Mouse (Mus musculus): ENCODE measurements around the gene Glt1d1. TPM values are rescaled to one million over a fixed set of nuclear protein-coding genes. Genes with fewer than 3 reads are reported as not detected.

Glt1d1 gene
- polyA plus RNA-seq, 3 experiments from 2014 or later, result not detected

DNA sequence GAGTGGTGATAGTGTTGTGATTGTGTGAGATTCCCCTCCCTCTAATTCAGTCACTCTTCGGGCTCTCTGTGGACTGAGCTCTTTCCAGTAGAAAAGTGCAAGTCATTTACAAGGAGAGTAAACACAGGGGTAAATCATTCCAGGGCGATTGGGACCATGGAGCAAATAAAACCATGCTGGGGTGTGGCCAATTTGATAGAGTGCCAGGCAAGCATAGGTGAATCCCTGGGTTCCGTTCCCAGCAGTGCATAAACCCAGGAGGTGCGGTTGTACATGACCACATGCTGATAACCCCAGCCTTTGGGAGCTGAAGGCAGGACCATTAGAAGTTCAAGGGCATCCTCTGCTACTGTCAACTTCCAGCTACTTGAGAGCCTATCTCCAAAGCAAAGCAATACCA, 1.1 kb downstream of the Glt1d1 start:
- ATAC-seq, result no peak

DNA sequence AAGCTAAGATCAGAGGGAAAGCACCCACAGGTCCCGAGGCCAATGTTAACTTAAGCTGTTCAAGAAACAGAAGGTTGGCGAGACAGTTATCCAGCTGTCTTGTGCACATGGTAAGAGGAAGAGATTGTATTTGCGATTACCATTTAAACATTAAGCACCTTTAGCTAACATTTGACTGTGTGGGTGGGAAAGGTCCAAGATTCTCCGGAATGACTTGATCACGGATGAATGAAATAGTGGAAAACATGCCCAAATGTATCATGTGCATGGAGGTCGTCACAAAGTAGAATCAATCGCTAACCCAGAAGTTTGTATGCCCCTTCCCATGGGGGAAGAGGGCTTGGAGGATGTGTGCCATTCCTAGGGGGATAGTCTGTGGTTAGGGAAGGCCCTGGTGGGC, 1.6 kb downstream of the Glt1d1 start:
- ATAC-seq, result no peak

DNA sequence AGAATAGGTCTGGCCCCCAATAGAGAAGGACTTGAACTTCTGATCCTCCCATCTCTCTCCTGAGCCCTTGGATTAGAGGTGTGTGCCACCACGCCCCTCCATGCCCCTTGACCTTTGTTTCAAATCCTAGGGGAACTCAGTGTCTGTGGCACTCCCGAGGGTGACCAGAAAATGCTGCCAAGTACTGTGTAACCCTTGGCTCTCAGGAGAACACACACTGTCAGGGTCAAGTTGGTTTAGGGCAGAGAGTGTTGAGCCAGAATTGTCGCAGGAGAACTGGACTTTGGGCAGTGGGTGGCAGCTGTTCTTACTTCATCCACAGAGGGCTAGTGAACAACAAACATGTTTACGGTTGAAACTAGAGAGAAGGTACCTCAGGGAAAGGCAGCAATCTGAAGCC, 5.6 kb downstream of the Glt1d1 start:
- no peak for ATAC-seq

GRCm38 (mm10) chr5:127638177-127638576, 6.1 kb downstream of the Glt1d1 start:
- no peak for ATAC-seq

- ATAC-seq, result no peak
These were observed 7.1 kb downstream of the Glt1d1 start for GRCm38 (mm10) chr5:127639067-127639605.

GRCm38 (mm10) chr5:127639635-127640034, 7.6 kb downstream of the Glt1d1 start:
- ATAC-seq, result no peak

- ATAC-seq, result no peak
These were observed 8.3 kb downstream of the Glt1d1 start for GRCm38 (mm10) chr5:127640359-127640758.

GRCm38 (mm10) chr5:127641185-127641958, 9.3 kb downstream of the Glt1d1 start:
- no peak for ATAC-seq

GRCm38 (mm10) chr5:127648046-127648445, 16.0 kb downstream of the Glt1d1 start:
- no peak for ATAC-seq

- ATAC-seq, result no peak
These were observed 17.0 kb downstream of the Glt1d1 start for GRCm38 (mm10) chr5:127649077-127649476.

DNA sequence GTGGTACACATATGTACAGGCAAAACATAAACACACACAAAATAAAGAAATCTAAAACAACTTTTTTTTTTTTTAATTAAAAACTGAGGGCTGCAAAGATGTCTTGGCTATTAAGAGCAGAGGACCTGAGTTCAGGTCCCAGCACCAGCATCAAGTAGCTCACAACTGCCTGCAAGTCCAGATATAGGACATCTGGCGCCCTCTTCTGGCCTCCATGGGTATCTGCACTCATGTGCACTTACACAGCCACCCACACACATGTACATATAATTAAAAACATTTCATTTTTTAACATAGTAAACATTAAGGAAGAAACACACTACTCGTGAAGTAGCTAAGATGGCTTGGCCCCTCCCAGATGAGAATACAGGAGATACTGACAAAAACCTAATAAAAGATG, 26.2 kb downstream of the Glt1d1 start:
- no peak for ATAC-seq

GRCm38 (mm10) chr5:127659312-127659711, 27.2 kb downstream of the Glt1d1 start:
- ATAC-seq, result no peak

GRCm38 (mm10) chr5:127660267-127660666, 28.2 kb downstream of the Glt1d1 start:
- no peak for ATAC-seq

DNA sequence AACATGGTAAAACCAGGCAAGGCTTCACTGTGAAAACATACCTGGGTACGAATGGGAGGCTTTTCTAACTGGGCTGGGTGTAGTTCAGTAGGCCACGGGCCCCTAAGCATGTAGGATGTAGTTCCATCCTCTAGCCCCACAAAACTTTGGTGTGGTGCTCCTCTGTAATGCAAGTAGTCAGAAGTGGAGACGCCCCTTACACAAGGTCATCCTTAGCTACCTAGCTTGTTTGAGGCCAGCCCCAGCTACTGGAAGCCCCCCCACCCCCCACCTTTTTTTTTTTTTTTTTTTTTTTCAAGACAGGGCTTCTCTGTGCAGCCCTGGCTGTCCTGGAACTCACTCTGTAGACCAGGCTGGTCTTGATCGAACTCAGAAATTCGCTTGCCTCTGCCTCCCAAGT, 28.9 kb downstream of the Glt1d1 start:
- no peak for ATAC-seq

DNA sequence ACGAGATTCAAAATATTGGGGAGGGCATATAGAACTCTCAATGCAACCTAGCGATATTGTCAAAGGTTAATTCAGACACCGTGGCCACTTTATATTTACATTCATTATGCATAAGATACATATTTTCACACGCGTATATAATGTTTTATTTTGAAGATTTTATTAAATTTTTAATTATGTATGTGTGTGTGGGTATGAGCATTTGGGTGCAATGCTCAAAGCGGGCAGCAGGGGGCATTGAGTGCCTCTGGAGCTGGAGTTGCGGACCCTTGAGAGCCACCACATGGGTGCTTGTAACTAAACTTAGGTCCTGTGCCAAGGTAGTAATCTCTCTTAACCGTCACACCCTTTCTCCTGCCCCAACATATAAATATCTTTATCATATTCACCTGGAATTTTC, 41.9 kb downstream of the Glt1d1 start:
- no peak for ATAC-seq

GRCm38 (mm10) chr5:127677561-127677960, 45.5 kb downstream of the Glt1d1 start:
- no peak for ATAC-seq

- ATAC-seq, result no peak
These were observed 46.4 kb downstream of the Glt1d1 start for GRCm38 (mm10) chr5:127678501-127678900.

- no peak for ATAC-seq
These were observed 56.6 kb downstream of the Glt1d1 start for GRCm38 (mm10) chr5:127688568-127689170.

- ATAC-seq, result no peak
These were observed 59.0 kb downstream of the Glt1d1 start for GRCm38 (mm10) chr5:127691085-127691484.

GRCm38 (mm10) chr5:127691581-127691980, 59.5 kb downstream of the Glt1d1 start:
- no peak for ATAC-seq

DNA sequence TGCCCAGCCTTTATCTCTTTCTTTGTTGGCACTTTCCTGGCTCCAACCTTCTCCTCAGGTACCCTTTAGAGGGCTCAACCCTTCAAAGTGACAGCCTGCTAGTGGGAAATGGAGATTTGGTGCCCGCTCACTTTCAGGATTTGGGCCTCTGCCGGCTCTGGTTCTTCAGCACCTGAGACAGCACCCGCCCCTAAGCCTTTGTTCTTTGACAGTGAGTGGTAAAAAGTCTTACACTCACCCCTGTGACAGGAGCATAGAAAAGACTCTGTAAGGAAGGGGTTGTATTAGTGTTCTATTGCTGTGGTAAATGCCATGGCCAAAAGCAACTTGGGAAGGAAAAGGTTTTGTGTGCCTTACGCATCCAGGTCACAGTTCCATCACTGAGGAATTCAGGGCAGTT, 63.8 kb downstream of the Glt1d1 start:
- no peak for ATAC-seq

DNA sequence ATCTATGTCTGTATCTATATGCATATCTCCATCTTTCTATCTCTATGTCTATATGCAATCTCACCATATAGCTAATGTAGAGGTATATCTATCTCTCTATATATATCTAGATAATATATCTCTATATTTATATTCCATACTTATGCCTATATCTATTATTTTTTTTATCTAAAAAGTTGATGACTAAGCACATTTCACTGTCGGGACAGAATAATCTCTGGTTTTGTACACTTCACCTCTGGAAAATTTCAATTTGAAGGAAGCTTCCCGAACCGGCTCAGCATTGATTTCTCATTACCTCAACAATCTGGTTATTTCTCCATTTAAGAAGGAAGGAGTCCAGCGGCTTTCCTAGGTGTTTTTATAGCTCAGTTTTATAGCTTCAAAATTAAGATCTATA, 64.5 kb downstream of the Glt1d1 start:
- no peak for ATAC-seq

DNA sequence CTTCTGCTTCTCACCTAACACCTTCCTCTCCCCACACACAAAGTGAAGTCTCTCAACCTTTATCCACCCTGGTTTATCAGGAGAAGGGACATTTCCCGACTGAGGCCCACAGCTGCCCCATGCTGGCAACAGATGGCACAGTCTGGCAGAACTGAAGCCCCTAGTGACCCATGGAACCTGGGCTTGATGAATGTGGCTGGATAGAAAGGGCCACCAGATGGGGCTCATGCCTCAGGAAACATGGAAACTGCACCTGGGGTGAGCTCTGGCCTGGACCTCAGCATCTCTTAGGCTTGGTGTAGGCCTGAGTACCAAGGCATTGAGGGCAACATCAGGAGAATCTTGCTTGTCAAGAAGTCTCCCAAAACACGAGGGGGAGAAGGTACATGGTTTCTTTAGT, 66.5 kb downstream of the Glt1d1 start:
- ATAC-seq, result no peak

DNA sequence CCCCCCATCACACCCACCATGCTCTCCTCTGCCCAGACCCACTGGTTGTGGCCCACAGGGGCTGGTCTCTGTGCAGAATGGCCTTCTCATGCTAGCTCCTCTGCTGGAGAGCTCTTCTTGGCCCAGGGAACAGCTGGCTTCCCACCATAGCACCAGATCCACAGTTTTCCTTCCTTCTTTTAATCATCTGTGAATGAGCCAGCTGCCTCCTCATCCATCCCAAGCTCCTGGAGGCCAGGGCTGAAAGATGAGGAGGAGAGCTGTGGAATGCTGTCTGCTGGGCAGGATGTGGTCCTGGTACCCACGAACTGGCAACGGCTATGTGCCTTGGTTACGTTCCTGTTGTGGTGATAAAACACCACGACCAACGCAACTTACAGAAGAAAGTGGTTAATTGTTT, 67.6 kb downstream of the Glt1d1 start:
- no peak for ATAC-seq

Measured in inflammation-experienced regulatory T-cells, adult 6 months (primary cell).